Mouse (Mus musculus) bone marrow, adult 2 months (tissue): ENCODE data around the gene Mki67. TPM values are rescaled to one million over a fixed set of nuclear protein-coding genes. Genes with fewer than 3 reads are reported as not detected.

ENCODE experiments used
- H3K27ac ChIP-seq: fragments of 200-500 bp; 2 replicates; pipeline ENCODE4 v1.5.1; 2012; ENCODE audit warnings: low read depth, mild to moderate bottlenecking, control low read depth, inconsistent platforms, low read length; ENCODE audit not compliant: control insufficient read depth, poor library complexity, insufficient read depth
- H3K4me1 ChIP-seq: fragments of 200-500 bp; 2 replicates; pipeline ENCODE4 v1.6.1; 2011; ENCODE audit warnings: low read length; ENCODE audit not compliant: control insufficient read depth, insufficient read depth
- H3K4me3 ChIP-seq: fragments of 200-500 bp; replicated peaks from 2 replicates; pipeline ENCODE3; 2011; ENCODE audit warnings: mild to moderate bottlenecking, low read depth, low read length, control low read depth; ENCODE audit not compliant: control insufficient read depth
- CTCF ChIP-seq: fragments of 200-500 bp; IDR thresholded peaks from 2 replicates; pipeline ENCODE4 v1.5.1; 2011; ENCODE audit warnings: low read length, control low read depth; ENCODE audit not compliant: control insufficient read depth, insufficient read depth
- POLR2A ChIP-seq: fragments of 200-500 bp; IDR thresholded peaks from 2 replicates; pipeline ENCODE4 v1.6.1; 2011; ENCODE audit warnings: low read depth, mild to moderate bottlenecking, control low read depth, low read length, borderline replicate concordance; ENCODE audit not compliant: control insufficient read depth
- WGBS: fragments of 180-500 bp; shearing (Covaris S2); methylation state at CpG from one replicate; pipeline ENCODE4 v1.1.7; 2018; 5-methylcytosine and 5-hydroxymethylcytosine counted together
- polyA plus RNA-seq: library from polyadenylated mRNA; stranded (reverse); fragments of >200 nt; gene quantifications from 2 replicates; pipeline ENCODE4 v1.2.4, GENCODE M21; 2011; ENCODE audit warnings: low replicate concordance; ENCODE audit not compliant: missing spikeins, insufficient read depth, insufficient read length

Mki67 gene
- polyA plus RNA-seq, 1 experiment, result 249 TPM

DNA sequence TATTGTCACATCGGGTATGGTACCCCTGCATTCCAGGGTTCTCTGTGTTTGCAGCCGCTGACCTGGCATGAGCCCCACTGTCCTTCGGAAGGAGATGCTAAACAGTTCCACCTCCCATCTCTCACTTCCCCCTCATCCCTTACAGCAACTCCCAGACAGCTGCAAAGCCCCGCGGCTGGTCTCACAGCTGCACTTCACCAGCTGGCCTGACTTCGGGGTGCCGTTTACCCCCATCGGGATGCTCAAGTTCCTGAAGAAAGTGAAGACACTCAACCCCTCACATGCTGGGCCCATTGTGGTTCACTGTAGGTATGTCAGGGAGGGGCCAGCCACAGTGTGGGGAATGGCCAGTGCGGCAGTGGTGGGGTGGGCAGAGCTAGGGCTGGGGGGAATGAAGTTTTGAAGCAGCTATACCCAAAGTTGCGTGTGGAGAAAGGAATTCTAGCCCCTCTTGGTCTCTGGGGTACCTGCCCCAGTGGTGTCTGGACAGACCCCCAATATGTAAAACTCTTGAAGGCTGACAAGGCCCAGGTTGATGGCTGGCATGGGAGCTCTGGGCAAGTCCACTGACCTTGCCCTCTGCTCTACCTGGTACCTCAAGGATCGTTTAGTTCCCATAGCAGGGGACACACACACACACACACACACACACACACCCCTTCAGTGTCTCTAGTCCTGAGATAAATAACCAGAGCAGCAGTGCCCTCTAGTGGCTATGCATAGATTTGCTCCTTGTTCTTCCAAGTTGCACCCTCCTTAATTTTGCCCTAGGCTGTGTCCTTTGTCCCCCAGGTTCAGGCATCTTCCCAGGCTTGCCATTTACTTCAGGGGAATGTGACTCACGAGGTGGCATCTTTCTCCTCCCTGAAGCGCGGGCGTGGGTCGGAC is 47.1 kb downstream of the Mki67 start:
- Histone ChIP-seq H3K4me3 (no peak overlapping the region), H3K4me1 (peaks cover 6% of the 10 kb centered on the region; the same call in 1 of the 2 replicates), H3K27ac (no peak overlapping the region)
- 53% methylated on average over 16 of the region's 16 CpGs for WGBS
- TF ChIP-seq CTCF (peak; percentile 48), POLR2A (no peak)

DNA sequence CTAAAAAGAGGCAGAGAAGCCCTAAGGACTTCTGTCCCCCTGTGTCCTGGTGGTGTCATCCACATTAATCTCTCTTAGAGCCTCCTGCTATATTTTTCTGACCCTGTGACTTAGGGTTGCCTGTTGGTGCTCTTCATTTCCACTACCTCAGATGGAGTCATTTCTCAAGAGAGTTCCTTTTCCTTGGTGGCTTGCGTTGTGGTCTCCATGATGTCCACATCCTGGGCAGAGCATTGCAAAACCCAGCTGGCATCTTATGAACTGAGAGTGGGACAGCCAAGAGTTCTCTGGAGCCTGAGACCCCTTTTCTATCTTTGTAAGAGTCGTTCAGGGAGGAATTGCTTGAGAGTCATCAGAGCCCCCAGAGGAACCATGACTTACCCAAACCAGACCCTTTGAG is 49.8 kb downstream of the Mki67 start:
- Histone ChIP-seq H3K27ac (peak overlapping the region; percentile 68), H3K4me1 (peaks cover 6% of the 10 kb centered on the region; the same call in 1 of the 2 replicates), H3K4me3 (no peak overlapping the region)
- 32% methylated on average over 2 of the region's 2 CpGs for WGBS
- TF ChIP-seq CTCF (no peak), POLR2A (no peak)

GRCm38 (mm10) chr7:135664211-135664610 is 52.0 kb downstream of the Mki67 start:
- 60% methylated on average over 7 of the region's 7 CpGs for WGBS
- Histone ChIP-seq H3K27ac (no peak overlapping the region), H3K4me3 (no peak overlapping the region), H3K4me1 (peaks cover 10% of the 10 kb centered on the region)
- TF ChIP-seq POLR2A (no peak), CTCF (no peak)

DNA sequence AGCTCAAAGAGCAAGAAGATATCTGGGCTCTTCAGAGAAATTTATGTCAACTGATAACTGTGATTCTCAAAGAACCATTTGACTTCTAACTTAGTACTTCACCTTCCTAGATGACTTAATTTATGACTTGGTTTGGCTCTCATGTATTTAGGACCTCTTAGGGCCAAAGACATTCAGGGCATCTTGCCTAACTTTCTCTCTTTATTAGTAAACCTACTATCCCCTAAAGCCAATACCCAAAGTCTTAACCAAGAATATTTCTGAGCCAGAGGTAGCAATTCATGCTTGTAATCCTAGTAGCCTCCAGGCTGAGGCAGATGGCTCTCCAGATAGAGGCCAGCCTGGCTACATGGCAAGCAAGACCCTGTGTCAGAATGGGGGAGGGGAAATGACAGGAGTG is 55.8 kb downstream of the Mki67 start:
- Histone ChIP-seq H3K27ac (no peak overlapping the region), H3K4me1 (peaks cover 13% of the 10 kb centered on the region), H3K4me3 (no peak overlapping the region)
- TF ChIP-seq CTCF (no peak), POLR2A (no peak)

DNA sequence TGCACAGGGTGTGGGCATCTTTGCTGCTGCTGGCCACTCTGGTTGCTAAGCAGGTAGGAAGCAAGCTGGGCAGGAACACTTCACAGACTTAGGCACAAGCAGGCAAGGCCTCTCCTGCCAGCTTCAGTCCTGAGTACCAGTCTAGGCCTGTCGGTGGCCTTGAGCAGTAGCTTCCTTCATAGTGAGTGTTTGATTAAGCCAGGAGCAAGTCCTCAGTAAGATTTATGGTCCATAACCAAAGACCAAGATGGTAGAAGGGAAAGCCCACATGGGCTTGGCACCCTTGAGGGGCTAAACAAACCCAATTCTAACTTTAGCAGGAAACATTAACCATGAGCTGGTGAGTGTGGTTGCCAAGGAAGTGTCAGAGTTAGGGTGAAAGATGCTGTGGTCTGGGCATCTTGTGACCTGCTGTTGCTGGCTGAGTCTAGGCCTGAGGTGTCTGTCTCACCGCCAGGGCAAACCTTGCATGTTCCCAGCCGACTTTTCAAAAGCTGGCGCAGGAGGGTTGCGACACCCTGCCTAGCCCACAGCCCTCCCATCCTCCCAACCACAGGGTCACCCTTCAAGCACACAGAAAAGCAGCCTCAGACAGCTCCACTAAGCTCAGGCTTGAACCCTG is 56.7 kb downstream of the Mki67 start:
- peak overlapping the region; percentile 13; the same call in 1 of the 2 replicates for H3K27ac ChIP-seq
- H3K4me1 ChIP-seq, result peaks cover 13% of the 10 kb centered on the region
- no peak overlapping the region for H3K4me3 ChIP-seq
- peak; percentile 21; the same call in 1 of the 2 replicates for TF ChIP-seq CTCF
- TF ChIP-seq POLR2A, result peak; percentile 13; the same call in 1 of the 2 replicates
- 35% methylated on average over 5 of the region's 5 CpGs for WGBS

DNA sequence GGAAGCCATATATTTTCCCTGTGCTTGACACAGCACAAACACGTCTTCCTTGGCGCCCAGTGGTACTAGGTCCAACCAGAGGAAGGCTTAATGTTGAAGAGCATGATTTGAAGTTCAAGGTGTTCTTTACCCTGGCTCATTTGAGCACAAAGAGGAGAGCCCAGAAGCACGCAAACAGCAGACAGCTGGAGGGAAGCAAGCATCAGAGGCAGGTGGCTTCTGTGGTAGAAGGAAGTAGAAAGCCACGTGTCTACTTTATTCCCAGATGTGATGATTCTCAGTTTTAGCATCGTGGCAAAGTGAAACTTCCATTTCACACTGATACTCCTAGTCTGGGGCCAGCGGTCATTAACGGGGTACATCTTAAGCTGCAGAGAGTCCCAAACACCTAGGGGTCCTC is 58.0 kb downstream of the Mki67 start:
- TF ChIP-seq CTCF, result no peak
- TF ChIP-seq POLR2A, result no peak
- H3K27ac ChIP-seq, result no peak overlapping the region
- no peak overlapping the region for H3K4me3 ChIP-seq
- WGBS, result 50% methylated on average over 7 of the region's 7 CpGs
- peaks cover 13% of the 10 kb centered on the region for H3K4me1 ChIP-seq

DNA sequence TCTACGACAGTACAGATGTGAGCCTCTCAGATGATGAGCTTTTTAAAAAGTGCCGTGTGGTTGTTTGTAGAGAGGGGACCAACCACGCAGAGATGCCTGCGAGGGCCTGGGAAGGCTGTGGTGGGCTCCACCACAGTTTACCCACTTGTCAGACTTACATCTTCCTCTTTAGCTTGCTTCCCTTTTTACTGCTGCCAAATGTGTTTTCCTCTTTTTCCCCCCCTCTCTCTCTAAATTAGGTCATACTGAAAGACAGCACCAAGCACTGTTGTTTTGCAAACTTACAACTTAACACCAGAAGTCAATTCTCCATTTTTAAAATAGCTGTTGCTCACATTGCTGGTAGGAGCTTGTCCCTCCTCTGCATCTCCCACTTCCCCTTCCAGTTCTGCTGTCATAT is 61.0 kb downstream of the Mki67 start:
- Histone ChIP-seq H3K27ac (peak overlapping the region; percentile 81), H3K4me1 (peaks cover 16% of the 10 kb centered on the region), H3K4me3 (peak overlapping the region; percentile 45)
- no peak for TF ChIP-seq POLR2A
- TF ChIP-seq CTCF, result no peak
- 12% methylated on average over 4 of the region's 4 CpGs for WGBS

DNA sequence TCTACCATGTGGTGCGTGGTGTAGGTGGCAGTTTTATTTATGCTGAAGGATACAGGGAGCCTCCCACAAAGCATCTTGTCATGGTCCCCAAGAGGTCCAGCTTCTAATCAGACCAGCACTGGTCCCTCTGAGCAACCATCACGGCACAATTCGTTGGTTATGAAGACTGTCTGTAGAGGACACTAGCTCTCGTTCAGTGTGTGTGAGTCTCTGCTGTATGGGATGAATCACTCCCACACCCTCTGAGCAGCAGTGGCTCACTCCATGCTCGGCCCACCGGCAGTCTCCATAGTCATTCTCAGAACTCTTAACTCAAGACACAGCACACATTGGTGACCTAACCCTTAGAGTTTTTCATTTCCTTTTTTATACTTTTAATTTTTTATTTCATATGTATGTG is 61.9 kb downstream of the Mki67 start:
- 58% methylated on average over 6 of the region's 6 CpGs for WGBS
- Histone ChIP-seq H3K27ac (peak overlapping the region; percentile 40; the same call in 1 of the 2 replicates), H3K4me3 (peak overlapping the region; percentile 45), H3K4me1 (peaks cover 13% of the 10 kb centered on the region; the same call in 1 of the 2 replicates)
- no peak for TF ChIP-seq CTCF
- TF ChIP-seq POLR2A, result no peak
